Mouse (Mus musculus) C2C12 (cell line): Measurements from ENCODE around the gene Sae1. TPM values are rescaled to one million over a fixed set of nuclear protein-coding genes. Genes with fewer than 3 reads are reported as not detected.

Source experiments
- H3K27me3 ChIP-seq: one replicate; pipeline ENCODE4 v1.6.1; 2011; ENCODE audit not compliant: control insufficient read depth, insufficient read depth, insufficient read length
- H3K36me3 ChIP-seq: one replicate; pipeline ENCODE4 v1.6.1; 2011; ENCODE audit not compliant: control insufficient read depth, insufficient read depth
- H3K4me3 ChIP-seq: one replicate; pipeline ENCODE4 v1.5.1; 2011; ENCODE audit warnings: mild to moderate bottlenecking, control low read depth; ENCODE audit not compliant: poor library complexity, insufficient read depth, severe bottlenecking
- H3K79me2 ChIP-seq: one replicate; pipeline ENCODE4 v1.6.1; 2011; ENCODE audit not compliant: control insufficient read depth, insufficient read depth
- H3K79me3 ChIP-seq: one replicate; pipeline ENCODE4 v1.6.1; 2011; ENCODE audit warnings: low read depth, control low read depth
- H3ac ChIP-seq: one replicate; pipeline ENCODE3; 2011; ENCODE audit warnings: low read depth; ENCODE audit not compliant: control insufficient read depth, insufficient read length
- CEBPB ChIP-seq: IDR thresholded peaks from one replicate; pipeline ENCODE4 v1.6.1; 2011; ENCODE audit warnings: low read depth, mild to moderate bottlenecking, control low read depth, moderate library complexity
- CTCF ChIP-seq: IDR thresholded peaks from one replicate; pipeline ENCODE4 v1.5.1; 2011; ENCODE audit not compliant: control insufficient read depth, insufficient read depth, insufficient read length
- FOSL1 ChIP-seq: IDR thresholded peaks from one replicate; pipeline ENCODE4 v1.8.0; 2011; ENCODE audit warnings: mild to moderate bottlenecking, low read length; ENCODE audit not compliant: poor library complexity, insufficient read depth, severe bottlenecking
- MAX ChIP-seq: IDR thresholded peaks from one replicate; pipeline ENCODE4 v1.6.1; 2011; ENCODE audit warnings: mild to moderate bottlenecking, control low read depth
- MYOD1 ChIP-seq: IDR thresholded peaks from one replicate; pipeline ENCODE4 v1.6.1; 2011; ENCODE audit warnings: low read depth; ENCODE audit not compliant: control insufficient read depth, insufficient read length
- MYOG ChIP-seq: IDR thresholded peaks from one replicate; pipeline ENCODE4 v1.6.1; 2011; ENCODE audit not compliant: control insufficient read depth, insufficient read length; ENCODE audit errors: extremely low read depth
- USF1 ChIP-seq: IDR thresholded peaks from one replicate; pipeline ENCODE4 v1.6.1; 2011; ENCODE audit warnings: low read depth, mild to moderate bottlenecking, control low read depth, moderate library complexity
- polyA plus RNA-seq: library from polyadenylated mRNA; unstranded; fragments of >200 nt; fragmentation: generic; extraction: Trizol; gene quantifications from one replicate; pipeline ENCODE4 v1.2.1, GENCODE M21; 2012; ENCODE audit warnings: missing spikeins

Gene Sae1
- polyA plus RNA-seq, 1 experiment, result 218 TPM

GRCm38 (mm10) chr7:16312011-16312671 is 75.5 kb downstream of the Sae1 start:
- H3K27me3 ChIP-seq, result no peaks in the 10 kb centered on the region
- H3K79me3 ChIP-seq, result no peaks in the 10 kb centered on the region
- H3ac ChIP-seq, result peak overlapping the region; percentile 73
- H3K36me3 ChIP-seq, result no peaks in the 10 kb centered on the region
- peaks cover 11% of the 10 kb centered on the region for H3K79me2 ChIP-seq
- no peak for TF ChIP-seq CEBPB
- TF ChIP-seq FOSL1, result no peak
- TF ChIP-seq MAX, result no peak
- TF ChIP-seq USF1, result no peak
- TF ChIP-seq CTCF, result no peak
- TF ChIP-seq MYOG, result no peak
- no peak for TF ChIP-seq MYOD1
- peak overlapping the region; percentile 46 for H3K4me3 ChIP-seq

GRCm38 (mm10) chr7:16311453-16312004 is 76.1 kb downstream of the Sae1 start:
- Histone ChIP-seq H3K36me3 (no peaks in the 10 kb centered on the region), H3K79me3 (no peaks in the 10 kb centered on the region), H3K4me3 (peak overlapping the region; percentile 46), H3K27me3 (no peaks in the 10 kb centered on the region), H3ac (peak overlapping the region; percentile 73), H3K79me2 (peaks cover 11% of the 10 kb centered on the region)
- TF ChIP-seq CEBPB (no peak), CTCF (no peak), MAX (no peak), MYOG (no peak), FOSL1 (no peak), USF1 (no peak), MYOD1 (no peak)

- peak overlapping the region; percentile 46 for H3K4me3 ChIP-seq
- H3K27me3 ChIP-seq, result no peaks in the 10 kb centered on the region
- H3K79me2 ChIP-seq, result peaks cover 11% of the 10 kb centered on the region
- no peak for TF ChIP-seq MYOD1
- TF ChIP-seq USF1, result peak; percentile 90
- no peak for TF ChIP-seq MYOG
- no peaks in the 10 kb centered on the region for H3K79me3 ChIP-seq
- H3ac ChIP-seq, result peak overlapping the region; percentile 12
- H3K36me3 ChIP-seq, result no peaks in the 10 kb centered on the region
Observed at GRCm38 (mm10) chr7:16310521-16311452, 76.8 kb downstream of the Sae1 start.

GRCm38 (mm10) chr7:16310020-16310520 is 77.5 kb downstream of the Sae1 start:
- peaks cover 11% of the 10 kb centered on the region for H3K79me2 ChIP-seq
- H3K79me3 ChIP-seq, result no peaks in the 10 kb centered on the region
- peak overlapping the region; percentile 46 for H3K4me3 ChIP-seq
- TF ChIP-seq CTCF, result peak; percentile 85
- no peak for TF ChIP-seq MAX
- peak overlapping the region; percentile 63 for H3ac ChIP-seq
- H3K27me3 ChIP-seq, result no peaks in the 10 kb centered on the region
- H3K36me3 ChIP-seq, result no peaks in the 10 kb centered on the region

DNA sequence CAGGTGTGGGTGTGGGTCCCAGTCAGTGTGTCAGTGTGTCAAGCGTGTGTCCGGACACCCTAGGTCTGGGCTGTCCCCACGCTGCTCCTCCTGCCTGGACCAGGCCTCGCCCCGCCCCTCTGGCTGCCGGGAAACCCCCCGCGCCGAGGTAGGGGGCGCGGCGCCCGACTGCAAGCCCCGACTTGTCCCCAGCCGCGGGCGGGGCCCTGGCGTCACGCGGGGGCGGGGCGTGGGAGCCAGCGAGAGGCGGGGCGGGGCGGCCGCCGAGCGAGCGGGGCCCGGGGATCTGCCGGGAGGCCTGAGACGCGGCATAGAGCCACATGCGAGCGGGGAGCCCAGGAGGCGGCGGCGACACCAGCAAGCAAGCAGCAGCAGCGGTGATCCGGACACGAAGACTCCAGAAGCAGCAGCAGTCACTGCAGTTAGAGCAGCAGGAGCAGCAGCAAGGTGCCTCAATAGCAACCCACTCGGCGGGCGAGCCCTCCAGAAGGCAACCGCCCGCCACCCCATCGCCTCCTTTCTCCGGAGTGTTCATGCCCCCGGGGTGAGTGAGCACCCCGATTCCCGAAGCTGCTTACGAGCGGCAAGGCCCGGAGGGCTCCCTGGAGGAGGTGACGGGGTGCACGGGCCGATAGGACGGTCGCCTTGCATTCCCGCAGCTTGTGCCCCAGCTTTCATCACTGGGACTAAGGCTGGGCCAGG is 78.1 kb downstream of the Sae1 start:
- peak overlapping the region; percentile 63 for H3ac ChIP-seq
- TF ChIP-seq FOSL1 (no peak), MAX (no peak), MYOD1 (no peak), USF1 (no peak), CTCF (no peak), CEBPB (no peak)
- peak overlapping the region; percentile 36 for H3K4me3 ChIP-seq
- no peaks in the 10 kb centered on the region for H3K36me3 ChIP-seq
- no peaks in the 10 kb centered on the region for H3K27me3 ChIP-seq
- no peaks in the 10 kb centered on the region for H3K79me3 ChIP-seq
- peaks cover 11% of the 10 kb centered on the region for H3K79me2 ChIP-seq
